Mouse (Mus musculus): ENCODE results near the gene C3ar1. TPM values are rescaled to one million over a fixed set of nuclear protein-coding genes. Genes with fewer than 3 reads are reported as not detected.
A peak's percentile ranks its signal among the peaks of the same experiment; 100 is the strongest.

C3ar1 gene
- total and polyA plus RNA-seq, 3 experiments = 0.89 to 4.7 (median 1.4) TPM

- TF ChIP-seq TCF12 (IDR thresholded peaks at IDR 0.05; ENCODE audit: low read depth, low read length) (peak; percentile 80), USF1 (IDR thresholded peaks at IDR 0.05; ENCODE audit: low read depth, low read length) (no peak), MYC (IDR thresholded peaks at IDR 0.05; ENCODE audit: low read depth, low read length) (0 out of 2 replicates have a peak, but pooled peaks have one; percentile 45), NRF1 (IDR thresholded peaks at IDR 0.05; ENCODE audit: low read depth, low read length) (no peak), IRF4 (IDR thresholded peaks at IDR 0.05; ENCODE audit: low read depth, low read length) (peak; percentile 87), HCFC1 (IDR thresholded peaks at IDR 0.05; ENCODE audit: low read depth, low read length) (no peak), POLR2A (IDR thresholded peaks at IDR 0.05; ENCODE audit: low read depth, low read length) (no peak)
Measured at GRCm38 (mm10) chr6:122837539-122837938, 18.4 kb downstream of the C3ar1 start (continued).

GRCm38 (mm10) chr6:122836974-122837373, 19.0 kb downstream of the C3ar1 start:
- Histone ChIP-seq H3K4me2 (ENCODE audit: insufficient read depth, low read depth, poor library complexity, severe bottlenecking) (no peak overlapping the region), H3K4me3 (replicated peaks in 1 of 3; ENCODE audit: low read depth in 2 of 3, low read length in 2 of 3, poor library complexity in 1 of 3) (no peak overlapping the region), H3K9ac (ENCODE audit: insufficient read depth, low read depth) (no peak overlapping the region), H3K27me3 (replicated peaks) (no peaks in the 10 kb centered on the region), H3K79me2 (replicated peaks; ENCODE audit: control insufficient read depth, extremely low read depth, insufficient read depth, poor library complexity, severe bottlenecking) (no peaks in the 10 kb centered on the region), H3K9me3 (replicated peaks; ENCODE audit: low read length) (peaks cover 9% of the 10 kb centered on the region), H3K4me1 (ENCODE audit: control insufficient read depth in 1 of 2, insufficient read depth in 2 of 2) (peaks cover 5 to 49% of the 10 kb centered on the region in 2 experiments), H3K27ac (ENCODE audit: insufficient read depth, low read depth) (peak overlapping the region; percentile 41; the same call in 1 of the 2 replicates), H3K36me3 (replicated peaks in 1 of 2; ENCODE audit: control insufficient read depth in 1 of 2, insufficient read depth in 1 of 2, low read length in 1 of 2) (peaks cover 69 to 91% of the 10 kb centered on the region in 2 experiments)
- in situ Hi-C loops (cut with MboI; ENCODE audit: low pct_ligation_motif_present, low pct_unique_long_range_greater_than_20kb, low sequenced_read_pairs) (no loop called here), dilution Hi-C loops (cut with MboI; ENCODE audit: extremely low pct_ligation_motif_present, extremely low pct_unique_long_range_greater_than_20kb, low sequenced_read_pairs) (no loop called here)
- no peak for TF ChIP-seq MXI1 (IDR thresholded peaks at IDR 0.05; ENCODE audit: low read depth, low read length)
- no peak for TF ChIP-seq HCFC1 (IDR thresholded peaks at IDR 0.05; ENCODE audit: low read depth, low read length)
- TF ChIP-seq MAX (IDR thresholded peaks at IDR 0.05; ENCODE audit: low read length) = 0 out of 2 replicates have a peak, but pooled peaks have one; percentile 54
- TF ChIP-seq TBP (conservative IDR thresholded peaks at IDR 0.05; ENCODE audit: low read depth, low read length) = no peak
- no peak for TF ChIP-seq GABPA (IDR thresholded peaks at IDR 0.05; ENCODE audit: insufficient replicate concordance, low read depth, low read length)
- TF ChIP-seq JUN (IDR thresholded peaks at IDR 0.05; ENCODE audit: insufficient read depth, low read depth, low read length) = no peak
- no peak for TF ChIP-seq CHD2 (IDR thresholded peaks at IDR 0.05; ENCODE audit: low read length)
- TF ChIP-seq POLR2AphosphoS2 (IDR thresholded peaks at IDR 0.05; ENCODE audit: low read depth, low read length) = no peak
- TF ChIP-seq MEF2A (IDR thresholded peaks at IDR 0.05; ENCODE audit: borderline replicate concordance, low read depth, low read length) = no peak
- TF ChIP-seq NRF1 (IDR thresholded peaks at IDR 0.05; ENCODE audit: low read depth, low read length) = no peak
- no peak for TF ChIP-seq E2F4 (IDR thresholded peaks at IDR 0.05; ENCODE audit: insufficient replicate concordance, low read depth, low read length)
- no peak for TF ChIP-seq CHD1 (IDR thresholded peaks at IDR 0.05; ENCODE audit: low read depth, low read length)
- TF ChIP-seq SMC3 (IDR thresholded peaks at IDR 0.05; ENCODE audit: low read depth, low read length) = peak; percentile 23; the same call in 1 of the 2 replicates
- no peak for TF ChIP-seq MAZ (IDR thresholded peaks at IDR 0.05; ENCODE audit: low read depth, low read length)
- TF ChIP-seq CTCF (conservative IDR thresholded peaks at IDR 0.05 in 1 of 2, IDR thresholded peaks at IDR 0.05 in 1 of 2; ENCODE audit: low read depth in 2 of 2, low read length in 2 of 2) = peak; percentile 13 to 63; a peak in 2 of 4 replicates
- TF ChIP-seq RCOR1 (conservative IDR thresholded peaks at IDR 0.05; ENCODE audit: low read depth, low read length) = no peak
- TF ChIP-seq KAT2A (IDR thresholded peaks at IDR 0.05; ENCODE audit: insufficient replicate concordance, low read length) = no peak
- no peak for TF ChIP-seq USF1 (IDR thresholded peaks at IDR 0.05; ENCODE audit: low read depth, low read length)
- peak; percentile 7; the same call in 1 of the 2 replicates for TF ChIP-seq RAD21 (IDR thresholded peaks at IDR 0.05; ENCODE audit: low read depth, low read length)
- TF ChIP-seq JUND (conservative IDR thresholded peaks at IDR 0.05; ENCODE audit: low read depth, low read length) = no peak
- TF ChIP-seq ZMIZ1 (IDR thresholded peaks at IDR 0.05; ENCODE audit: low read depth, low read length) = no peak
- no peak for TF ChIP-seq MAFK (IDR thresholded peaks at IDR 0.05; ENCODE audit: insufficient replicate concordance, low read length)
- TF ChIP-seq POLR2A (IDR thresholded peaks at IDR 0.05; ENCODE audit: low read depth, low read length) = no peak
- TF ChIP-seq ZC3H11A (IDR thresholded peaks at IDR 0.05; ENCODE audit: low read depth, low read length) = no peak
- no peak for TF ChIP-seq MYC (IDR thresholded peaks at IDR 0.05; ENCODE audit: low read depth, low read length)
- no peak for TF ChIP-seq SIN3A (IDR thresholded peaks at IDR 0.05; ENCODE audit: low read length)
- no peak for TF ChIP-seq ZNF384 (IDR thresholded peaks at IDR 0.05; ENCODE audit: low read depth, low read length)
- no peak for TF ChIP-seq ELF1 (IDR thresholded peaks at IDR 0.05; ENCODE audit: low read depth, low read length)
- no peak for DNase-seq (ENCODE audit: extremely low read depth)

Data from CH12.LX (cell line).